Comparison of ENCODE assay signal across 8 mouse cellular contexts in the genomic region with DNA sequence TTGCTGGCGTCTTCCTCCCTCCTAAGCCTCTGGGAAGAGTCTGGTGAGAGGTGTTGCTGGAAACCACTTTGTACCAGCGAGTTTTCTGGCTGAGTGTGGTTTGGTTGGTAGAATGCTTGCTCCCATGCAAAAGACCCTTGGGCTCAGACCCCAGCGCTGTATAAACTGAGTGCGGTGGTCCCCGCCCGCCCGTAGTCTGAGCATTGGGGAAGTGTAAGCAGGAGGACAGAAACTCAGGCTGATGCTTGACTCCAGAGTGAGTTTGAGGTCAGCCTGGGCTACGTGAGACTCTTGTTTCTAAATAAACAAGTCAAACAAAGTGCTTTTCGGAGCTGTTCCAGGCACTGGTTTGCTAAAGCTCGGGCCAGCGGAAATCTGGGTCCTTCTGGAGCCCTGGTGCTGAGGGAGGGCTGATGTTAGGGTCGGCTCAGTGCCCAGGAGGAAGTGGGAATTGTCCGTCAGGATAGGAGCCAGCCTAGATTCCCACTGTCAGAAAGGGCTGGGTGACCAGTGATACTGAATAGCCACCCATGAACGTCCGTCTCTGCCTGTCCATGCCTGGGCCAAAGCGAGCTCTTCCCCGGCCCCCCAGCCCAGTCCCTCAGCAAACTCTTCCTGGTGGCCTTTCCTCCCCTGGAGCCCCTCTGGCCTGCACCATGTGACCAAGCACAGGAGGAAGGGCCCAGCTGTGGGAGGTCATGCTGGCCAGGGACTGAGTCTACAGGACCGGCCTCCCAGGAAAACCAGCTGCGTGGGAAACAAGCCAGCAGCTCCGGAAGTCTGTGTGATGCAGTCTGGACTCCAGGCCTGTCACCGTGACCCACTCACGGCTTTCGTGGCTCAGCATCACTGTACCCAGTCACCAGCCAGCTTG.
DNase-seq lines count a peak whose midpoint lies in the region; ATAC-seq and TF ChIP-seq lines count a peak whose summit lies in the region.

No protein-coding gene starts in this region.

- peak; percentile 52 for DNase-seq in right cerebral cortex, postnatal 14 days
- no peak for DNase-seq in right cerebral cortex, postnatal 25 days
- DNase-seq in hindbrain, embryonic 10.5 days (ENCODE audit: low spot score): no peak
- no peak for DNase-seq in midbrain, postnatal 0 days (ENCODE audit: low spot score)
- no peak for DNase-seq in B cell, adult 2 months
- no peak for DNase-seq in spleen, adult 18-20 months

- H3K4me2 ChIP-seq in forebrain, embryonic 16.5 days (ENCODE audit: low read length): no peak overlapping the region
- peak overlapping the region; percentile 30; the same call in 1 of the 2 replicates for H3K4me2 ChIP-seq in limb, embryonic 12.5 days
- no peak overlapping the region for H3K4me2 ChIP-seq in midbrain, postnatal 0 days (ENCODE audit: low read depth, low read length, poor library complexity, severe bottlenecking)

- H3K27me3 ChIP-seq in forebrain, embryonic 16.5 days (replicated peaks; ENCODE audit: control insufficient read depth, insufficient read depth, low read length): no peaks in the 10 kb centered on the region
- H3K27me3 ChIP-seq in hindbrain, embryonic 10.5 days (ENCODE audit: insufficient read depth, poor library complexity, severe bottlenecking): no peaks in the 10 kb centered on the region
- no peaks in the 10 kb centered on the region for H3K27me3 ChIP-seq in limb, embryonic 12.5 days
- H3K27me3 ChIP-seq in midbrain, postnatal 0 days (ENCODE audit: insufficient read depth, low read length): no peaks in the 10 kb centered on the region

- TF ChIP-seq CTCF in midbrain, postnatal 0 days (IDR thresholded peaks at IDR 0.05): no peak

- H3K9me3 ChIP-seq in forebrain, embryonic 16.5 days (ENCODE audit: control insufficient read depth, low read length): no peaks in the 10 kb centered on the region
- H3K9me3 ChIP-seq in hindbrain, embryonic 10.5 days: no peaks in the 10 kb centered on the region
- no peaks in the 10 kb centered on the region for H3K9me3 ChIP-seq in limb, embryonic 12.5 days
- no peaks in the 10 kb centered on the region for H3K9me3 ChIP-seq in midbrain, postnatal 0 days (ENCODE audit: low read length)

- 70% methylated on average over 23 of the region's 23 CpGs for WGBS in forebrain, embryonic 16.5 days
- WGBS in hindbrain, embryonic 10.5 days: 68% methylated on average over 23 of the region's 23 CpGs
- 64% methylated on average over 23 of the region's 23 CpGs for WGBS in limb, embryonic 12.5 days
- WGBS in midbrain, postnatal 0 days: 72% methylated on average over 23 of the region's 23 CpGs

- H3K36me3 ChIP-seq in forebrain, embryonic 16.5 days (ENCODE audit: control insufficient read depth, insufficient read depth): no peaks in the 10 kb centered on the region
- H3K36me3 ChIP-seq in hindbrain, embryonic 10.5 days: no peaks in the 10 kb centered on the region
- peaks cover 5% of the 10 kb centered on the region; the same call in 1 of the 2 replicates for H3K36me3 ChIP-seq in limb, embryonic 12.5 days
- no peaks in the 10 kb centered on the region for H3K36me3 ChIP-seq in midbrain, postnatal 0 days (ENCODE audit: insufficient read depth, low read length)

- peak overlapping the region; percentile 1; the same call in 1 of the 2 replicates for H3K27ac ChIP-seq in forebrain, embryonic 16.5 days (ENCODE audit: low read length)
- H3K27ac ChIP-seq in hindbrain, embryonic 10.5 days: peak overlapping the region; percentile 80
- H3K27ac ChIP-seq in limb, embryonic 12.5 days: peak overlapping the region; percentile 83
- H3K27ac ChIP-seq in midbrain, postnatal 0 days (ENCODE audit: low read depth, low read length): 0 out of 2 replicates have a peak overlapping the region, but pooled peaks have one; percentile 18

- no peak overlapping the region for H3K9ac ChIP-seq in forebrain, embryonic 16.5 days (replicated peaks; ENCODE audit: low read depth, low read length)
- H3K9ac ChIP-seq in limb, embryonic 12.5 days (replicated peaks): no peak overlapping the region; the same call in 1 of the 2 replicates
- no peak overlapping the region for H3K9ac ChIP-seq in midbrain, postnatal 0 days (replicated peaks; ENCODE audit: low read length, poor library complexity, severe bottlenecking)

- no peak overlapping the region for H3K4me3 ChIP-seq in forebrain, embryonic 16.5 days (replicated peaks; ENCODE audit: low read length)
- H3K4me3 ChIP-seq in hindbrain, embryonic 10.5 days: 0 out of 2 replicates have a peak overlapping the region, but pooled peaks have one; percentile 4
- H3K4me3 ChIP-seq in limb, embryonic 12.5 days (replicated peaks): no peak overlapping the region
- no peak overlapping the region for H3K4me3 ChIP-seq in midbrain, postnatal 0 days (ENCODE audit: low read depth, low read length)

- no peak for ATAC-seq in forebrain, embryonic 16.5 days
- ATAC-seq in limb, embryonic 12.5 days (ENCODE audit: insufficient number of reproducible peaks, insufficient read depth, low FRiP score, low TSS enrichment, low read depth): no peak
- no peak for ATAC-seq in midbrain, postnatal 0 days (ENCODE audit: low FRiP score)

- peaks cover 56% of the 10 kb centered on the region for H3K4me1 ChIP-seq in forebrain, embryonic 16.5 days (replicated peaks; ENCODE audit: control insufficient read depth, insufficient read depth, low read length)
- H3K4me1 ChIP-seq in hindbrain, embryonic 10.5 days (replicated peaks): peaks cover 99% of the 10 kb centered on the region
- H3K4me1 ChIP-seq in limb, embryonic 12.5 days (replicated peaks): peaks cover 83% of the 10 kb centered on the region
- peaks cover 7% of the 10 kb centered on the region; the same call in 1 of the 2 replicates for H3K4me1 ChIP-seq in midbrain, postnatal 0 days (ENCODE audit: insufficient read depth, low read length)

Comparison
In these comparisons a context has a peak if more than half of its experiments do, and no peak if none do; other contexts are left out.
1. H3K27ac ChIP-seq: peak in every context shown above with its lines; median percentile 83 in limb, embryonic 12.5 days; 80 in hindbrain, embryonic 10.5 days; 18 in midbrain, postnatal 0 days; 1 in forebrain, embryonic 16.5 days.